Mouse (Mus musculus): Measurements from ENCODE around the gene Tm4sf4. TPM values are rescaled to one million over a fixed set of nuclear protein-coding genes. Genes with fewer than 3 reads are reported as not detected.

Gene Tm4sf4
- polyA plus RNA-seq, 1 experiment from 2014 or later: 98.8 TPM

Other genes starting within 250 kb of the Tm4sf4 start
- gene Tm4sf1, start 123.3 kb upstream of the Tm4sf4 start, polyA plus RNA-seq (2015; fragmentation: Nextera tagmentation; extraction: Ambion mirVana): 13.2 and 13.3 TPM in 2 replicates
- 1.2 and 1.5 TPM in 2 replicates for gene Wwtr1, start 150.6 kb downstream of the Tm4sf4 start, polyA plus RNA-seq (2015; fragmentation: Nextera tagmentation; extraction: Ambion mirVana)
- 22.0 and 25.6 TPM in 2 replicates for gene Commd2, start 226.4 kb downstream of the Tm4sf4 start, polyA plus RNA-seq (2015; fragmentation: Nextera tagmentation; extraction: Ambion mirVana)

Measured in liver, embryonic 16.5 days (tissue).